Mouse (Mus musculus) layer of hippocampus, postnatal 10 days (tissue): ENCODE measurements around the gene Mog. TPM values are rescaled to one million over a fixed set of nuclear protein-coding genes. Genes with fewer than 3 reads are reported as not detected.
"Not testable (repeated sequence)": the region's sequence is repeated elsewhere in the genome, so short reads cannot be mapped to it uniquely, and the experiment has no call there.

Experiments
- DNase-seq, 2 experiments: peaks; one replicate each; pipeline ENCODE4 v3.0.0; 2021; ENCODE audit warnings: low spot score in 2 of 2
- total RNA-seq, 2 experiments: library from RNA; stranded (reverse); gene quantifications; 2 replicates each; pipeline ENCODE4 v1.2.3; 2021

Gene Mog
- total RNA-seq, 2 experiments from 2014 or later, result 3.2 to 4.3 TPM

DNA sequence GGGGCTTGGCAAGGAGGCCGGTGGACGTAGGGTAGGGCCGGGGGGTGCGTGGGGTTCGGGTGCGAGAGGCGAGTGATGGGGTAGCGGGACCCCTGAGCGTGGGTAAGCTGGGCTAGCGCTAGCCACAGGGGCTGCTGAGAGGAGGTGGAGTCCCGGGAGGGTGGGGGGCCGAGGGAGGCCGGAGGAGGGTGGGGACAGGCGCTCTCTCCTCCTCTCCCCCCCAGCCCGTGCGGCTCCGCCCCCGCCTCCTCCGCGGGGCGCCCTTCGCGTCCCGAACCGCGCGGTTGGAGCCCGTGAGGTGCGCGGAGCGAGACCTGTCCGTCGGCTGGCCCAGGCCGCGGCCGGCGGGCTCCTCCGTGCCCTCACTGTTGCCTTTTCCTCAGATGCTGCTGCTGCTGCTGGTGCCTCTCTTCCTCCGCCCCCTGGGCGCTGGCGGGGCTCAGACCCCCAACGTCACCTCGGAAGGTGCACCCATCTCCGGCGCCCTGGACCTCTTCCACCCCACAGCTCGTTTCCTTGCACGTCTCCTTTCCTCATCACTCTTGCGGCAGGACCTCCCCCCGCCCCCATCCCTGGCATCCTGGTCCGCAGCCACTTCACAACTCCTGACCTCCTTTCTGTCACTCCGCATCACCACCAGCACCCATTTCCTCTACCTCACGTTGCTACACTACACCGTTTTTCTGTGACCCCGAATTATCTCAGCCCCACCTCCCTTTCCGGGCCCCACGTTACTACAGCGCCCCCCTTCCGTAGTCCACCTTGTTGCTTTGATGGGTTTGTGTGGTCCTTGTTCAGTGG is 23.3 kb upstream of the Mog start:
- DNase-seq, result peak; percentile 68 to 79

DNA sequence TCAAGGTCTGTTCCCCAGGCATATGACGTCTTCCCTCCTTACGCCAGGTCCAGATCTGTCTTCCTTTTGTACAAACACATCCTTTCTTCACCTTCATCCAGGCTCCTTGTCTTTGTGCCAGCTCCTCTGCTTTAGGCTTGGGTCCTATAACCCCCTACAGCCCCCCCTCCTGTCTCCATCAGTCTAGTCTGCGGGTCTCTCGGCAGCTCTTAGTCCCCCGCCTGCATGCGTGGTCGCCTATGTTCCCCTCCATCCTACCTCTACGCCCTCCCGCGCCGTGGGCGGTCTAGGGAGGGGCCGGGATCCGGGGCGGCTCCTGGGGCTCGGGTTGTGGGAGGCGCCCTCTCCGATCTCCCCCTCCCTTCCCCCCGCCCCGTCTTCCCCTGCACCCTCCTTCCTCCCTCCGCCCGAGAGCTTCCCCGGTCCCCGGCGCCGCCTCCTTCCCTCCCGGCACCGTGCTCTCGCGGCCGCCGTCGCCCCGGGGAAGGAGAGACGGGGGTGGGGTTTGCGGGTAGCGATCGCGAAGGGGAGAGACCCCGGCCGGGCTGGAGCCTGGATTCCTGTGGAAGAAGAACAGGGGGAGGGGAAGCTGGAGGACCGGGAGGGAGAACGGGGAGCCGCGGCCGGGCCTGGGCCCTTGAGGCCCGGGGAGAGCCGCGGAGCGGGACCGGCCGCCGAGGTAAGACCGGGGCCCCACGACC is 22.6 kb upstream of the Mog start, which contains the start of gene Gabbr1:
TSS of gene Gabbr1 (plus strand) at position 356 of the 701 bp plus-strand sequence.
- DNase-seq, result peak; percentile 78 to 88

DNA sequence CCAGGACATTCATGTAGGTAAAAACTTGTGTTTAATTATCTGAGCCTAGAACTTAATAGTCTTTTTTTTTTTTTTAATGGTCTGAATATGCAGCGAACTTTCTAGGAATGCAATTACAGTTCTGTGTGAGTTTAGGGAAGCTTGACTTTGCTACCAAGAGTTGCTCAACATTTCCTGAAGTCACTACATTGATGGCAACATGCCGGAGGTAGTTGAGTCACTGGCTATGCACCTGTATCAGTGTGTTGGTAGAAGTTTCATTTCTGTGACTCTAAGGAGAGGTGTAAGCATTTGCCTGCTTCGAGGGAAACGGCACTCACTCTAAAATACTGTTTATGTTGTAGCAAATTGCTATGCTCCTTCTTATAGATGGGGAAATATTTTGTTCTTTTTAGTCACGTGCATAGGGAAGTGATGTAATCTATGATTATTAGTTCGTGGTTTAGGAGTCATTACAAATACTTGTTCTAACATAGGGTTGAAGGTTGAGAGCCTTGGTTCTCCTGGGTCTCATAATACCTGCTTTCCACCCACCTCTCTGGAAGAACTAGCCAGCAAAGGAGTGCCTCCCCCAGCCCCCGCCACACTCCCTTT is 21.6 kb upstream of the Mog start:
- DNase-seq, result no peak

DNA sequence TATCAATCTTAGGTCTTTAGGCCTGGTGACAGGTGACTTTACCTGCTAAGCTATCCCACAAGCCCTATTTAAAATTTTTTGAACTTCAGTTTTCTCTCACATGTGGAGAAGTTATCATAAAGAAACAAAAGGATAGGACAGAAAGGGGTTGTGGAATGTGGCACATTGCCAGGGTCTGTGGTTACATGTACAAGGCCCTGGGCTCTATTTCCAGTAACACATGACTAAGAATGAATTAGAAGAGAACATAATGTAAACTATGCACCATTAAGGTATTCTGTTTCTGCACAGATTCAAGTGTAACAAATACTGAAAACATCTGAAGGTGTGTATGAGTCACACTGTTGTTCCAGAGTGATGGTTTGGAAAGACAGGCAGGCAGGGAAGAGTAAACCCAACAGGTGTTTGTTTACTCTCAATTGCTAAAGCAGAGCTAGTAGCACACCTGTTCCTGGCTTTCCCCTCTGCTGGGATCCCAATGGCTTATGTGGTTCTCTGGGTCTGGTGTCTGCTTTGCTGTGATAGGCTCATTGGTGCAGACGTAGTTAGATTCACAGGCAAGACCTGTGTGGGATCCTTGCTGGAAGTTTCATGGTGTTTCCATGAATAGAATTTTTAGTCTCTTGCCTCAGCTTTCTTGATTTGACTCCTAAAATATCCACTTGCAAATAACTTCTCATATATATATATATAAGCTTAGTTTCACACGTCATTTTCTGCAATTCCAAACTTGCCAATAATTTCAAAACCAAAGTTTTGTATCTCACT is 16.1 kb upstream of the Mog start:
- DNase-seq, result no peak

GRCm38 (mm10) chr17:37029162-37029561 is 6.0 kb upstream of the Mog start:
- no peak for DNase-seq

GRCm38 (mm10) chr17:37028683-37029120 is 5.5 kb upstream of the Mog start:
- DNase-seq, result peak; percentile 95

DNA sequence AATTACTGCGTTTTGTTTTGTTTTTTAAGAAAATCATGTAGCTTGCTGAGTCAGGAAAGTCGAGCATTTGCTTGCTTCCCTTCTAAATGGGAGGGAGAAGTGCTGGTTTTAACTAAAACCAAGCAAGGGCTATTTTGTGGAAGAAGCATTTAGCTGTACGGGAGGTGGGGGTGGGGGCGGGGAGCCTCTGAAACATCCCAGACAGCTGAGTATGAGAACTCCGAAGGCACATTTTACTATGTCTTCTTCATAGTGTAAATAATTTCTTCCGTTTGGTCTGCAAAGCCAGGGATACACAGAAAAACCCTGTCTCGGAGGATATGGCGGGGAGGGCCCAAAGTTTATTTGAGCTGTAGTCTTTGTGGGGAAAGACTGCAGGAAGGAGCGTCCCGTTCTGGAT is 5.0 kb upstream of the Mog start:
- no peak for DNase-seq

- DNase-seq, result no peak
These were observed 4.3 kb upstream of the Mog start for GRCm38 (mm10) chr17:37027486-37027885.

DNA sequence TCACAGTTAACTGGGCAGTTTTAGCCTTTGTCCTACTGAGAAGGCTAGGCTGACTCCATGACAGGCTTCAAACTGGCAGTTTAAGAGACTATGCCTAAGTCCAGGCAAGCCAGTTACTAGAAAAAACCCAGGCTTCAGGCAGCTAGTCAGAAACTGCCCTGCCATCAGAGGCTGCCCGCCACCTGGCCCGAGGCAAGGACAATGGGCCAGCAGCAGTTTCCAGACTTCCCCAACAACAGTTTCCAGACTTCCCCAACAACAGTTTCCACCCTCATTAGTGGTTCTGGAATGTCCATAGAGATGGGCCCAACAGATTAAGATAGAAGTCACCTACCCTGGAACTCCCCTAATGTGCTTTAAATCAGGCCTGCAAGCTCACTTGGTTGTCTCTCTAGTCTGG is 3.2 kb upstream of the Mog start:
- no peak for DNase-seq

GRCm38 (mm10) chr17:37019242-37019641 is 4.0 kb downstream of the Mog start:
- not testable (repeated sequence) for DNase-seq

- DNase-seq, result no peak
These were observed 4.9 kb downstream of the Mog start for GRCm38 (mm10) chr17:37018328-37018727.

- DNase-seq, result no peak
These were observed 6.9 kb downstream of the Mog start for GRCm38 (mm10) chr17:37016333-37016732.

DNA sequence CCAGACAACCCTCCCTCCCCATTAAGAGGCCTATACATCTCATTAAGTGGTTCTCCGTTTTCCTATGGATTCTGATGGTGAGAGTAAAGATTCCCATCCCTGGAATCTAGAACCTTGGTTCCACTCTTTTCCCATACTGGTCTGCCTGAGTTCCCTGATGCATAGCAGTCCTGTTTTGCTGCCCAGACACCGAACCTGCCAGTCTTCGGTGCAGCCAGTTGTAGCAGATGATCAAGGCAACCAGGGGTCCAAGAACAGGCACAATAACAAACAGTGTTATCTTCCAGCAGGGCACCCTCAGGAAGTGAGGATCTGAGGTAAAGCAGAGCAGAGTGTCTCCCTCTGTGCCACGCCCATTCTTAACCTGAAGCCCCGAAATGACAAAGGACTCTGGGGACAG is 11.1 kb downstream of the Mog start:
- no peak for DNase-seq

DNA sequence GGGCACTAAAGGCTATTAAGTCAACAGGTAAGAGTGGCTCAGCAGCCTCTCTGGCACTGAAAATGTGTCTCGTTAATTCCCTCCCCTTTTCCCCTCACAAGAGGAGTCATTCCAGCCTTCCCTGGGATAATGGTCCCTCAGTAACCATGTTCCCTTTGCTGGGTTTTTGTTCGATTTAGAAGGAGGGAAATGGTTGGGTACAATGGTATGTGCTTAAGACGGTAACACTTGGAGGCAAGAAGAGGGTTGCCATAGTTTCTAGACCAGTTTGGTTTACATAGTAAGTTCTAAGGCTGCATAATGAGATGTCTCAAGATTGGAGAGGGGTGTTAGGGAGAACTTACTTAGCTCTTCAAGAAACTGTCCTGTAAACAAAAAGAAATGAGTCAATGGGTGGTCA is 11.5 kb downstream of the Mog start:
- no peak for DNase-seq

- DNase-seq, result no peak
These were observed 13.6 kb downstream of the Mog start for GRCm38 (mm10) chr17:37009460-37010042.

DNA sequence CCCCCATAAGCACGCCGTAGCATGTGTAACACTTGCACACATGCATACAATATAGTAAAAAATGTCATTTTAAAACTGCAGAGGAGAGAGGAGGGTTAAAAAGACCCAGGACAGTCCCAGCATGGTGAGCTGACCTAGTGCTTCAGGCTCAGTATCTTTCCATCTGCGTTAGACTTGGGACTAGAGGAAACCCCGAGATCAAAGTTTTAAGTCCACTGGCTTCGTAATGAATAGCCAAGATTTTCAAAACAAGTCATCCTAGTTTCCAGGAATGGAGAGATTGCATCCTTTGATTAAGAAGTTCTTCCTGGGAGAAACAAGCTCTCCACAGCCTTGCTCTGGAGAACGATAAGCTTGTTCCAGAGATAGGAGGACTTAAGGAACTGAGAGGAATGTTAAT is 15.0 kb downstream of the Mog start:
- DNase-seq, result no peak

- no peak for DNase-seq
These were observed 19.8 kb downstream of the Mog start for GRCm38 (mm10) chr17:37003366-37003765.

- DNase-seq, result peak; percentile 51 to 62
These were observed 20.6 kb downstream of the Mog start for GRCm38 (mm10) chr17:37002364-37003330.

GRCm38 (mm10) chr17:37000863-37001262 is 22.3 kb downstream of the Mog start, which contains the start of gene Zfp57:
Gene Zfp57 (plus strand): TSS chr17:37001163.
- no peak for DNase-seq

- DNase-seq, result no peak
These were observed 24.7 kb downstream of the Mog start for GRCm38 (mm10) chr17:36998477-36998876.
